Mouse (Mus musculus) bone marrow, adult 2 months (tissue): ENCODE data around the gene Slc38a6.

Source experiments
- CTCF ChIP-seq: fragments of 200-500 bp; IDR thresholded peaks from 2 replicates; pipeline ENCODE4 v1.5.1; 2011; ENCODE audit warnings: low read length, control low read depth; ENCODE audit not compliant: control insufficient read depth, insufficient read depth
- POLR2A ChIP-seq: fragments of 200-500 bp; IDR thresholded peaks from 2 replicates; pipeline ENCODE4 v1.6.1; 2011; ENCODE audit warnings: low read depth, mild to moderate bottlenecking, control low read depth, low read length, borderline replicate concordance; ENCODE audit not compliant: control insufficient read depth

DNA sequence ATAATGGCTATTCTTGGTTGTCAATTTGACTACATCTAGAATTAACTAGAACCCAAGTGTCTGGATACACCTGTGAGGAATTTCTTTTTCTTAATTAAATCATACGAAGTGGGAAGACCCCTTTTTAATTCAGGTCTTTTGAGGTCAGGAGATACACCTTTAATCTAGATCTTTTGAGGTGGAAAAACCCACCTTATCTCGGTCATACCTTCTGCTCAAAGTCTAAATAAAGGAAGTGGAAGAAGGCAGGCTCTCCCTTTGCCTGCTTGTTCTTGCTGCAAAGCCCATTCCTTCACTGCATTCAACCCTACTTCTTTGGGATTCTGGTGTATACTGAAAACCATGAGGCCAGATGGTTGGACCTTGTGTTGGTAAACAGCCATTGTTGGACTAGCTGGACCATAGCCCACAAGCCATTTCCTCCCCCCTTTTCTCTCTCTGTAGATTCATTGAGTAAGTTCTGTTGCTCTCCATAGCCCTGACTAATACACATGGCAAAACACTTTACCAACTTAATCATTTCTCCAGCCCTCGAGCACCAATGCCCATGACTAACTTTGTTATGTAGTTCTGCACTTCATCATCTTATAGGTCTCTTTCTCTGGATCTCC lies 115.0 kb downstream of the Slc38a6 start:
- no peak for TF ChIP-seq POLR2A
- no peak for TF ChIP-seq CTCF
